Mouse (Mus musculus): ENCODE measurements around the gene Gcg. TPM values are rescaled to one million over a fixed set of nuclear protein-coding genes. Genes with fewer than 3 reads are reported as not detected.

Gene Gcg
- polyA plus RNA-seq, 1 experiment from 2014 or later: 0.83 TPM

- Histone ChIP-seq H3K27ac (replicated peaks) (no peak overlapping the region), H3K9ac (no peak overlapping the region), H3K27me3 (0 out of 2 replicates have a peak, but pooled peaks cover 2% of the 10 kb centered on the region), H3K4me2 (no peak overlapping the region), H3K4me3 (no peak overlapping the region), H3K9me3 (no peaks in the 10 kb centered on the region), H3K36me3 (no peaks in the 10 kb centered on the region), H3K4me1 (replicated peaks) (no peaks in the 10 kb centered on the region)
- ATAC-seq (ENCODE audit: low FRiP score, low read depth): no peak
- WGBS: 43% methylated on average over 9 of the region's 9 CpGs
These were observed 25.4 kb downstream of the Gcg start for GRCm38 (mm10) chr2:62458070-62458469.

GRCm38 (mm10) chr2:62454991-62455390 is 28.5 kb downstream of the Gcg start:
- ATAC-seq (ENCODE audit: low FRiP score, low read depth): no peak
- Histone ChIP-seq H3K27ac (replicated peaks) (no peak overlapping the region), H3K4me1 (replicated peaks) (no peaks in the 10 kb centered on the region), H3K9ac (no peak overlapping the region), H3K4me2 (no peak overlapping the region), H3K4me3 (no peak overlapping the region), H3K9me3 (no peaks in the 10 kb centered on the region), H3K27me3 (0 out of 2 replicates have a peak, but pooled peaks cover 2% of the 10 kb centered on the region), H3K36me3 (no peaks in the 10 kb centered on the region)
- WGBS: 87% methylated on average over 11 of the region's 11 CpGs

DNA sequence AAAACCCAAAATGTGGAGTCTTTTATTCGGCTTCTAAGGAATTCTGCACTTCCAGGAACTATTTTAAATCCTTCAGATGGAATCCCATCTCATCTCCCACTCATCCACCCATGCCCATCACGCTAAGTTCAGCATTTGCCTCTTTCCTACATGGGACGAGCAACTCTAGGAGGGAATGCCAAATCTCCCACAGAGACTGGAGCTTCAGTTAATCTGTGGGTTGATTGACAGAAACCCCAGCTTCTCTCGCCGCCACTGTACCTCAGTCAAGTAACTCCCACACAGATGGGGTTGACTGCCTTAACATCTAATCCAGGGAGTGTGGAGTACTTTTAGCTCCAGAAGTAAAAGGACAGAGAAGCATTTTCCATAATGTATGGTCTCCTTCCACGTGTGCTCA is 29.4 kb downstream of the Gcg start:
- H3K27me3 ChIP-seq: 0 out of 2 replicates have a peak, but pooled peaks cover 2% of the 10 kb centered on the region
- 83% methylated on average over 6 of the region's 6 CpGs for WGBS
- no peaks in the 10 kb centered on the region for H3K36me3 ChIP-seq
- H3K9ac ChIP-seq: no peak overlapping the region
- H3K4me2 ChIP-seq: no peak overlapping the region
- no peaks in the 10 kb centered on the region for H3K4me1 ChIP-seq (replicated peaks)
- H3K9me3 ChIP-seq: no peaks in the 10 kb centered on the region
- ATAC-seq (ENCODE audit: low FRiP score, low read depth): no peak
- no peak overlapping the region for H3K27ac ChIP-seq (replicated peaks)
- H3K4me3 ChIP-seq: no peak overlapping the region

DNA sequence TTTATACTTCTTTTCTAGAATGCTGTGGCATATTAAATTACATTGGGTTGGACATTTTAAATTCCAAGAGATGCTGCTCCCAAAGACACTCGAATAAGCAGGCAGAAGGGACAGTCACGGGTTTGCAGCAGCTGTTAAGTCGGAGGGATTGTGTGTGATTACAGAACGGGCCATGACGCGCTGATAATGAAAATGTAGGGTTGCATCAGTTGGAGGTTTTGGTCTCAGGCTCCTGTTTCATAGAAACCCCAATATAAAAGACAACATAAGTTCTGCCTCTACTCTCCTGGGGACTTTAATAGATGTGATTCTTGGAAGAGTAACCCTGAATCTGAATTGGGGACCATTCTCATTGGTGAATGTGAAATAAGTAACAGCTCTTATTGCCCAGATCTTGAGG is 33.1 kb downstream of the Gcg start:
- H3K4me1 ChIP-seq (replicated peaks): no peaks in the 10 kb centered on the region
- no peak overlapping the region for H3K4me3 ChIP-seq
- 92% methylated on average over 6 of the region's 6 CpGs for WGBS
- H3K9ac ChIP-seq: no peak overlapping the region
- no peaks in the 10 kb centered on the region for H3K9me3 ChIP-seq
- H3K4me2 ChIP-seq: no peak overlapping the region
- H3K27me3 ChIP-seq: no peaks in the 10 kb centered on the region
- no peak for ATAC-seq (ENCODE audit: low FRiP score, low read depth)
- no peaks in the 10 kb centered on the region for H3K36me3 ChIP-seq
- H3K27ac ChIP-seq (replicated peaks): no peak overlapping the region

GRCm38 (mm10) chr2:62449692-62450346 is 33.6 kb downstream of the Gcg start:
- Histone ChIP-seq H3K9ac (no peak overlapping the region), H3K4me3 (no peak overlapping the region), H3K4me1 (replicated peaks) (no peaks in the 10 kb centered on the region), H3K27ac (replicated peaks) (no peak overlapping the region), H3K4me2 (no peak overlapping the region), H3K27me3 (no peaks in the 10 kb centered on the region), H3K36me3 (no peaks in the 10 kb centered on the region), H3K9me3 (no peaks in the 10 kb centered on the region)
- WGBS: 85% methylated on average over 5 of the region's 5 CpGs
- ATAC-seq (ENCODE audit: low FRiP score, low read depth): no peak

- Histone ChIP-seq H3K4me2 (no peak overlapping the region), H3K9me3 (no peaks in the 10 kb centered on the region)
- 72% methylated on average over 13 of the region's 13 CpGs for WGBS
These were observed 42.5 kb downstream of the Gcg start for GRCm38 (mm10) chr2:62440802-62441544.

GRCm38 (mm10) chr2:62440083-62440482 is 43.4 kb downstream of the Gcg start:
- Histone ChIP-seq H3K9ac (no peak overlapping the region), H3K4me3 (no peak overlapping the region), H3K9me3 (no peaks in the 10 kb centered on the region), H3K27ac (replicated peaks) (no peak overlapping the region), H3K27me3 (no peaks in the 10 kb centered on the region), H3K4me1 (replicated peaks) (no peaks in the 10 kb centered on the region), H3K4me2 (no peak overlapping the region), H3K36me3 (no peaks in the 10 kb centered on the region)
- WGBS: 86% methylated on average over 4 of the region's 4 CpGs
- no peak for ATAC-seq (ENCODE audit: low FRiP score, low read depth)

More at GRCm38 (mm10) chr2:62440802-62441544, 42.5 kb downstream of the Gcg start:
- Histone ChIP-seq H3K27me3 (no peaks in the 10 kb centered on the region), H3K27ac (replicated peaks) (no peak overlapping the region), H3K4me3 (no peak overlapping the region), H3K4me1 (replicated peaks) (no peaks in the 10 kb centered on the region), H3K36me3 (no peaks in the 10 kb centered on the region), H3K9ac (no peak overlapping the region)
- no peak for ATAC-seq (ENCODE audit: low FRiP score, low read depth)

- H3K4me3 ChIP-seq: no peak overlapping the region
- ATAC-seq (ENCODE audit: low FRiP score, low read depth): no peak
- no peak overlapping the region for H3K4me2 ChIP-seq
- H3K9ac ChIP-seq: no peak overlapping the region
- H3K9me3 ChIP-seq: no peaks in the 10 kb centered on the region
- H3K36me3 ChIP-seq: no peaks in the 10 kb centered on the region
- WGBS: 87% methylated on average over 8 of the region's 8 CpGs
- H3K27ac ChIP-seq (replicated peaks): no peak overlapping the region
- H3K27me3 ChIP-seq: no peaks in the 10 kb centered on the region
- no peaks in the 10 kb centered on the region for H3K4me1 ChIP-seq (replicated peaks)
These were observed 52.1 kb downstream of the Gcg start for GRCm38 (mm10) chr2:62431245-62431795.

GRCm38 (mm10) chr2:62425941-62426340 is 57.5 kb downstream of the Gcg start:
- H3K27ac ChIP-seq (replicated peaks): no peak overlapping the region
- no peak overlapping the region for H3K4me2 ChIP-seq
- H3K9ac ChIP-seq: no peak overlapping the region
- no peak for ATAC-seq (ENCODE audit: low FRiP score, low read depth)
- no peak overlapping the region for H3K4me3 ChIP-seq
- no peaks in the 10 kb centered on the region for H3K4me1 ChIP-seq (replicated peaks)
- H3K9me3 ChIP-seq: no peaks in the 10 kb centered on the region
- no peaks in the 10 kb centered on the region for H3K36me3 ChIP-seq
- WGBS: 86% methylated on average over 3 of the region's 3 CpGs
- no peaks in the 10 kb centered on the region for H3K27me3 ChIP-seq

Other genes with a start within 250 kb of the Gcg start
- gene Dpp4, start 71.4 kb downstream of the Gcg start, polyA plus RNA-seq (2015; fragmentation: Nextera tagmentation; extraction: Ambion mirVana): 1.9 and 2.0 TPM in 2 replicates
- 0.74 and 1.6 TPM in 2 replicates for gene Fap, start 90.4 kb upstream of the Gcg start, polyA plus RNA-seq (2015; fragmentation: Nextera tagmentation; extraction: Ambion mirVana)
- 1.7 and 1.8 TPM in 2 replicates for gene Ifih1, start 162.6 kb upstream of the Gcg start, polyA plus RNA-seq (2015; fragmentation: Nextera tagmentation; extraction: Ambion mirVana)
- gene Gca, start 180.6 kb upstream of the Gcg start, polyA plus RNA-seq (2015; fragmentation: Nextera tagmentation; extraction: Ambion mirVana): 4.5 and 4.8 TPM in 2 replicates